Mouse (Mus musculus) telencephalon, adult 2 months (tissue): Measurements from ENCODE around the gene Tent4b.

Source experiments
- DNase-seq: peaks from one replicate; pipeline ENCODE4 v3.0.0-alpha.2; 2011; ENCODE audit warnings: low read depth, low spot score

The Tent4b gene

GRCm38 (mm10) chr8:88279220-88279619, 80.2 kb downstream of the Tent4b start:
- no peak for DNase-seq

GRCm38 (mm10) chr8:88279670-88280069, 80.7 kb downstream of the Tent4b start:
- DNase-seq: no peak

GRCm38 (mm10) chr8:88280904-88281303, 81.9 kb downstream of the Tent4b start:
- no peak for DNase-seq

- DNase-seq: no peak
These were observed 83.7 kb downstream of the Tent4b start for GRCm38 (mm10) chr8:88282684-88283083.

GRCm38 (mm10) chr8:88283243-88284115, 84.5 kb downstream of the Tent4b start:
- no peak for DNase-seq

GRCm38 (mm10) chr8:88284738-88285137, 85.7 kb downstream of the Tent4b start:
- DNase-seq: no peak

- DNase-seq: no peak
These were observed 86.7 kb downstream of the Tent4b start for GRCm38 (mm10) chr8:88285469-88286356.

- no peak for DNase-seq
These were observed 87.5 kb downstream of the Tent4b start for GRCm38 (mm10) chr8:88286421-88286960.

- no peak for DNase-seq
These were observed 89.7 kb downstream of the Tent4b start for GRCm38 (mm10) chr8:88288622-88289242.

- DNase-seq: no peak
These were observed 90.9 kb downstream of the Tent4b start for GRCm38 (mm10) chr8:88289901-88290300.

- no peak for DNase-seq
These were observed 91.6 kb downstream of the Tent4b start for GRCm38 (mm10) chr8:88290326-88291304.

GRCm38 (mm10) chr8:88291305-88291690, 92.3 kb downstream of the Tent4b start:
- DNase-seq: no peak

GRCm38 (mm10) chr8:88292926-88293325, 93.9 kb downstream of the Tent4b start:
- no peak for DNase-seq

- DNase-seq: no peak
These were observed 94.8 kb downstream of the Tent4b start for GRCm38 (mm10) chr8:88293590-88294356.

- no peak for DNase-seq
These were observed 96.0 kb downstream of the Tent4b start for GRCm38 (mm10) chr8:88294977-88295376.

- DNase-seq: peak; percentile 6
These were observed 99.1 kb downstream of the Tent4b start for GRCm38 (mm10) chr8:88297976-88298732.

GRCm38 (mm10) chr8:88298733-88299103, 99.7 kb downstream of the Tent4b start:
- no peak for DNase-seq

- no peak for DNase-seq
These were observed 101.0 kb downstream of the Tent4b start for GRCm38 (mm10) chr8:88299907-88300603.
